Mouse (Mus musculus): ENCODE data around the gene Slc25a40.

Gene Slc25a40

DNA sequence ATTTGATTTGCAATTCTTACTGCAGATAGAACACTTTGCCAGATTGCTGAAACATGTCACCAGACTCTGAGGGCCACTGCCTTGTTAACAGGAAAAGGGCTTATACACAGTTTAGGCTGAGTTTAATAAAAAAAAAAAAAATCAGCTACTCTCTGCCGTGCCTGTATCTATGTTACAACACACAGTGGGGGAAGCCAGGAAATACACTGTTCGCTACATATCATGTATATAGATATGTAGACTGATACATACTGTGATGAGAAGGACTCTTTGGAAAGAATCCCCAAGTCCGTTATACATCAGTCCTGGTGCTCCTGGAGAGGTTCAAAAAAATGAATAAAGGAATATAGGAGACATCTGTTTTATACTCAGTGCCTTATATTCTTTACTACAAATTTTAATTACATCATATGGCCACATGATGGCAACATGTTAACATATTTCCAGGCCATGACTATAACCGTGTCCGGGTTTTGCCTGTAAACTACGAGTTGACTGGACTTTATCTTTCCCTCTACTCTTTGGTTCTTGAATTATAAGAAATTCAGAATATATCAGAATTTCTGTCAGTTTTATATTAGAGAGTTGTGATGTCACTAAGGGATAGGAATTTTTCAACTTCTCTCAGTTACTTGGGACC is 66.9 kb downstream of the Slc25a40 start:
- DNase-seq (ENCODE audit: low read depth, low spot score): no peak

- DNase-seq (ENCODE audit: low read depth, low spot score): no peak
Observed at GRCm38 (mm10) chr5:8491778-8492177, 69.1 kb downstream of the Slc25a40 start.

Measured in brain, embryonic 18.5 days (tissue).